Mouse (Mus musculus): ENCODE results near the gene Atp11b. TPM values are rescaled to one million over a fixed set of nuclear protein-coding genes. Genes with fewer than 3 reads are reported as not detected.
A peak's percentile ranks its signal among the peaks of the same experiment; 100 is the strongest.

Atp11b gene
- polyA plus RNA-seq, 1 experiment from 2014 or later = 30.8 TPM

- TF ChIP-seq CTCF (IDR thresholded peaks at IDR 0.05; ENCODE audit: low read depth) (no peak), EP300 (optimal IDR thresholded peaks at IDR 0.05) (no peak)
- no peak for DNase-seq (ENCODE audit: low spot score)
- H3K4me2 ChIP-seq (replicated peaks; ENCODE audit: low read depth) = no peak overlapping the region
- H3K27me3 ChIP-seq (ENCODE audit: control insufficient read depth, insufficient read depth, low read length) = no peaks in the 10 kb centered on the region
- 76% methylated on average over 10 of the region's 10 CpGs for WGBS
- no peaks in the 10 kb centered on the region for H3K9me3 ChIP-seq (ENCODE audit: control insufficient read depth, low read length)
- H3K4me3 ChIP-seq (ENCODE audit: low read depth, low read length) = no peak overlapping the region
- H3K27ac ChIP-seq (replicated peaks) = no peak overlapping the region
- no peak overlapping the region for H3K9ac ChIP-seq (ENCODE audit: low read length)
- 0 out of 2 replicates have a peak, but pooled peaks have one; percentile 36 for ATAC-seq (ENCODE audit: low FRiP score, low TSS enrichment)
- H3K36me3 ChIP-seq (ENCODE audit: control insufficient read depth, insufficient read depth, low read length) = no peaks in the 10 kb centered on the region
- H3K4me1 ChIP-seq (replicated peaks; ENCODE audit: control insufficient read depth, insufficient read depth) = no peaks in the 10 kb centered on the region
Observed at GRCm38 (mm10) chr3:35731981-35732777, 21.7 kb upstream of the Atp11b start.

DNA sequence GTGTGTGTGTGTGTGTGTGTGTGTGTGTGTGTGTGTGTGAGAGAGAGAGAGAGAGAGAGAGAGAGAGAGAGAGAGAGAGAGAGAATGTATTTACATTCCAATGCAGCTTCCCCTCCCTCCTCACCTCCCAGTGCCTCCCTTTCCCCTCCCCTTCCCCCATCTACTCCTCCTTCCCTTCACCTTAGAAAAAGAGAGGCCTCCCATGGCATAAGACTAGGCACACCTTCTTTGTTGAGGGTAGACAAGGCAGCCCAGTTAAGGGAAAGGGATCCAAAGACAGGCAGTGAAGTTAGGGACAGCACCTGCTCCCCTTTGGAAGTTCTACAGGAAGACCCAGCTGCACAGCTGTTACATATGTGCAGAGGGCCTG is 21.1 kb upstream of the Atp11b start:
- Histone ChIP-seq H3K36me3 (ENCODE audit: control insufficient read depth, insufficient read depth, low read length) (no peaks in the 10 kb centered on the region), H3K9me3 (ENCODE audit: control insufficient read depth, low read length) (no peaks in the 10 kb centered on the region), H3K4me2 (replicated peaks; ENCODE audit: low read depth) (no peak overlapping the region), H3K27ac (replicated peaks) (no peak overlapping the region), H3K27me3 (ENCODE audit: control insufficient read depth, insufficient read depth, low read length) (no peaks in the 10 kb centered on the region), H3K4me3 (ENCODE audit: low read depth, low read length) (no peak overlapping the region), H3K4me1 (replicated peaks; ENCODE audit: control insufficient read depth, insufficient read depth) (no peaks in the 10 kb centered on the region), H3K9ac (ENCODE audit: low read length) (no peak overlapping the region)
- TF ChIP-seq CTCF (IDR thresholded peaks at IDR 0.05; ENCODE audit: low read depth) = no peak
- no peak for TF ChIP-seq EP300 (optimal IDR thresholded peaks at IDR 0.05)
- ATAC-seq (ENCODE audit: low FRiP score, low TSS enrichment) (no peak), DNase-seq (ENCODE audit: low spot score) (no peak)

DNA sequence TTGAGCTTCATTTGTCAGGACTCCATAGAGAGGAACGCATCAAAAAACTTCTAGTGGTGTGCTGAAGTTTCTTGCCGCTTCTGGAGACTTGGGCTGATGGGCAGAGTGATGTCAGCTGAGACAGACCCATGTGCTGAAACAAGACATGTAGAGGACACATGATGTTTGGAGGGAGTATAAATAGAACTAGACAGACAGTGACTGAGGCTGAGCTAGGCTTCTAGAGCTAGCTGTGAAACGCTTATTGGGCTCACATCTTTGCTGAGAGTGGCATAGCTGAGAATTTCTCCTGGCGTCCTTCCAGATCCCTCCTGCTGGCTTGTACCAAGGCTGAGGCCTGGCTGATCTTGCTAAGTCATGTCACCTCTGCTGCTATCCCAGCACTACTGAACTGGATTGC is 19.4 kb upstream of the Atp11b start:
- Histone ChIP-seq H3K27me3 (ENCODE audit: control insufficient read depth, insufficient read depth, low read length) (no peaks in the 10 kb centered on the region), H3K4me1 (replicated peaks; ENCODE audit: control insufficient read depth, insufficient read depth) (no peaks in the 10 kb centered on the region), H3K4me3 (ENCODE audit: low read depth, low read length) (no peak overlapping the region), H3K36me3 (ENCODE audit: control insufficient read depth, insufficient read depth, low read length) (no peaks in the 10 kb centered on the region), H3K9me3 (ENCODE audit: control insufficient read depth, low read length) (no peaks in the 10 kb centered on the region), H3K9ac (ENCODE audit: low read length) (no peak overlapping the region), H3K4me2 (replicated peaks; ENCODE audit: low read depth) (no peak overlapping the region), H3K27ac (replicated peaks) (no peak overlapping the region)
- TF ChIP-seq EP300 (optimal IDR thresholded peaks at IDR 0.05) (no peak), CTCF (IDR thresholded peaks at IDR 0.05; ENCODE audit: low read depth) (no peak)
- no peak for DNase-seq (ENCODE audit: low spot score)
- 81% methylated on average over 4 of the region's 4 CpGs for WGBS
- no peak for ATAC-seq (ENCODE audit: low FRiP score, low TSS enrichment)

DNA sequence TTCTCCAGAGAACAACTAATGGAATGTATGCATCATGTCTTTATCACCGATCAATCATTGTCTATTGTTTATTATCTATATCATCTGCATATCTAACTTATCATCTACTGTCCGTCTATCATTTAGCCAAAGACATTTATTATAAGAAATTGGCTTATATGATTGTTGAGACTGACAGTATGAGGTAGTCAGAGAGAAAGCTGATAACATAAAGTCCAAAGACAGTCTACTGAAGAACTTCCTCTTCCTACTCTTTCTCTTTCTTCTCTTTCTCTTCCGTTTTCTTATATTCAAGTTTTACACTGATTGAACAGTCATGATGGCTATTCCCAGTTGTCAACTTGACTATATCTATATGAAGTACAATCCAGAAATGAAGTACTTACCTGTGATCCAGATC is 15.8 kb upstream of the Atp11b start:
- no peak for DNase-seq (ENCODE audit: low spot score)
- Histone ChIP-seq H3K4me2 (replicated peaks; ENCODE audit: low read depth) (no peak overlapping the region), H3K36me3 (ENCODE audit: control insufficient read depth, insufficient read depth, low read length) (no peaks in the 10 kb centered on the region), H3K9ac (ENCODE audit: low read length) (no peak overlapping the region), H3K9me3 (ENCODE audit: control insufficient read depth, low read length) (no peaks in the 10 kb centered on the region), H3K27ac (replicated peaks) (no peak overlapping the region), H3K4me3 (ENCODE audit: low read depth, low read length) (no peak overlapping the region), H3K27me3 (ENCODE audit: control insufficient read depth, insufficient read depth, low read length) (no peaks in the 10 kb centered on the region), H3K4me1 (replicated peaks; ENCODE audit: control insufficient read depth, insufficient read depth) (no peaks in the 10 kb centered on the region)
- TF ChIP-seq EP300 (optimal IDR thresholded peaks at IDR 0.05) = no peak
- no peak for TF ChIP-seq CTCF (IDR thresholded peaks at IDR 0.05; ENCODE audit: low read depth)
- WGBS = 84% methylated on average over 3 of the region's 3 CpGs
- ATAC-seq (ENCODE audit: low FRiP score, low TSS enrichment) = no peak

DNA sequence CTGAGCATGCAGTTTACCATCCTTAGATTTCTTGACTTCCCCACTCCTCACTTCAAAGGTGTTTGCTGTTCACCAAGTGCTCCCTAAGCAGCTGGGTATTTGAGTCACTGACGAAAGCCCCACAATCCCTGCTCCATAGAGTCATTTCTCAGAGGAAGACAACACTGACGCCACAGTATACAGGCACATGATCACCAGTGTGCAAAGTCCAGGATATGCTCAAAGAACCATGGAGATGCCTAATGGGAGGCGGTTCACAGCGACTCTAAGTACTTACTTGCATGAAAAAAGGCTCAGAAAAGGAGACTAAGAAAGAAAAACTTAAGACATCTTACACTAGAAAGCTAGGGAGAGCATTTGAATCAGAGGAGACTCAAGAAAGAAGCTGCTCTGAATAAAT is 8.9 kb upstream of the Atp11b start:
- ATAC-seq (ENCODE audit: low FRiP score, low TSS enrichment) = 0 out of 2 replicates have a peak, but pooled peaks have one; percentile 68
- H3K4me1 ChIP-seq (replicated peaks; ENCODE audit: control insufficient read depth, insufficient read depth) = no peaks in the 10 kb centered on the region
- H3K4me2 ChIP-seq (replicated peaks; ENCODE audit: low read depth) = no peak overlapping the region
- no peaks in the 10 kb centered on the region for H3K27me3 ChIP-seq (ENCODE audit: control insufficient read depth, insufficient read depth, low read length)
- H3K36me3 ChIP-seq (ENCODE audit: control insufficient read depth, insufficient read depth, low read length) = no peaks in the 10 kb centered on the region
- TF ChIP-seq EP300 (optimal IDR thresholded peaks at IDR 0.05) (no peak), CTCF (IDR thresholded peaks at IDR 0.05; ENCODE audit: low read depth) (no peak)
- no peak overlapping the region for H3K9ac ChIP-seq (ENCODE audit: low read length)
- no peaks in the 10 kb centered on the region for H3K9me3 ChIP-seq (ENCODE audit: control insufficient read depth, low read length)
- no peak overlapping the region for H3K4me3 ChIP-seq (ENCODE audit: low read depth, low read length)
- DNase-seq (ENCODE audit: low spot score) = no peak
- WGBS = 47% methylated on average over 4 of the region's 4 CpGs
- no peak overlapping the region for H3K27ac ChIP-seq (replicated peaks)

DNA sequence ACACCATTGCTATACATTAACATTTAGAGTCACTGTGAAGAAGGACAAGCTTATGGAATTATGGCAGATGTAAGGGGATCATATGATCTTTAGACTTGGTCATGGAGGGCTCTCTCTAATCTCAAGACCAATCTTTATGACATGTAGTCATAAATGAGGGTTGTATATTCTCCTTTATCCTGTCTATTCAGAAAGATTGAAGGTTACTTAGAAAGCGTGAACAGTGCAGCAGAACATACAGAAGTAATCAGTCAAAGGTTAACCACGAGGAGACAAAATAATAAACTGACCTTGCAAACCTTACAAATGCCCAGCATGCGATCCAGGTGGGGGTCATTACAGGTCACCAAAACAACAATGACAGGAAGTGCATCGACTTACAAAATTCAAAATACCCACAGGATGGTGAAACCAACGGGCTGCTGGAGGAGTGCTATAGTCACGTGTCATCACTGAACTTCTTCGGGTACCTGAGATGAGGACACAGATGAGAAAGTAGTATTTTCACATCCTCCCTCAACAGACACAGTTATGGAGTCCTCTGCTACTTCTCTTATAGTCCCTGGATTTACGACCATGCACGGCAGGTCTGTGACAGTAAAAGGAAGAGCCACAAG is 7.0 kb upstream of the Atp11b start:
- no peak for TF ChIP-seq CTCF (IDR thresholded peaks at IDR 0.05; ENCODE audit: low read depth)
- no peak for TF ChIP-seq EP300 (optimal IDR thresholded peaks at IDR 0.05)
- Histone ChIP-seq H3K9ac (ENCODE audit: low read length) (no peak overlapping the region), H3K27ac (replicated peaks) (no peak overlapping the region), H3K4me2 (replicated peaks; ENCODE audit: low read depth) (no peak overlapping the region), H3K4me1 (replicated peaks; ENCODE audit: control insufficient read depth, insufficient read depth) (no peaks in the 10 kb centered on the region), H3K4me3 (ENCODE audit: low read depth, low read length) (no peak overlapping the region), H3K36me3 (ENCODE audit: control insufficient read depth, insufficient read depth, low read length) (no peaks in the 10 kb centered on the region), H3K9me3 (ENCODE audit: control insufficient read depth, low read length) (no peaks in the 10 kb centered on the region), H3K27me3 (ENCODE audit: control insufficient read depth, insufficient read depth, low read length) (no peaks in the 10 kb centered on the region)
- 57% methylated on average over 9 of the region's 9 CpGs for WGBS
- DNase-seq (ENCODE audit: low spot score) (no peak), ATAC-seq (ENCODE audit: low FRiP score, low TSS enrichment) (no peak)

All from stomach, postnatal 0 days (tissue).